Mouse (Mus musculus): ENCODE measurements at regions not wholly inside any gene's neighbourhood (a gene's known extent, or its start where the extent isn't known, plus 50 kb on each side); places are given as distances from the start of the nearest gene placed in this dataset.

DNA sequence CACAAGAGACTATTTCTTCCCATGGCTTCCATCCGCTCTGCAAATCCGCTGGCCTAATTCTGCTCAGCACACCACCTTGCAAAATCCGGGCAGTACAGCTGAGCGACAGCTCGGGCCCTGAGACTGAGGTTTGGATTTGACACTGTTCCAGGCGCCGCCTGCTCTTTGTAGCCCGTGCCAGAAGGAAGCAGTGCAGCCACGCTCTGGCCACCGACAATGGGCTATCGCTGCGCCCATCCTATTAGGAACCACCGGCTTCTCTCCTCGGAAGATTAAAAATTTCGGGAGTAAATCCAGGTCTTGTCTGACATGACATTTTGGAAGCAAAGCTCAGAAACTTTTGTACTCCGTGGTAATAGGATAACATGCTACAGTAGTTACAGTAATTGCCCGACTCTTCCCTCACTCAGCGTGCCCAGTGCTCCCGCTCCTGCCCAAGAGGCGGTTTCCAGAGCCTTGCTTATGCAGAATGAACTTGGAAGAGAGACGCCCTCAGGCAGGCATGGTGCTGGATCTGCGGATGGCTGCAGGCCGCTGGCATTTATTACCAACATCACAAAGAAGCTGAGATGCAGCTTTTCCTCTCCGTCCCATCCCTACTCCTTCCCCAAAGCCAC is 476.1 kb upstream of the Zdhhc25 start:
- TF ChIP-seq CTCF (IDR thresholded peaks at IDR 0.05; ENCODE audit: control insufficient read depth, insufficient read depth, low read length), result no peak
- no peak for TF ChIP-seq POLR2A (IDR thresholded peaks at IDR 0.05; ENCODE audit: borderline replicate concordance, control insufficient read depth, low read depth, low read length)

All from bone marrow, adult 2 months (tissue).